Mouse (Mus musculus) kidney, adult 2 months (tissue): ENCODE data around the gene Ctnna2. TPM values are rescaled to one million over a fixed set of nuclear protein-coding genes. Genes with fewer than 3 reads are reported as not detected.

ENCODE experiments used
- DNase-seq: peaks from one replicate; pipeline ENCODE4 v3.0.0; 2021
- H3K27ac ChIP-seq: fragments of 200-500 bp; 2 replicates; pipeline ENCODE4 v1.5.1; 2012; ENCODE audit warnings: low read depth, low read length, control low read depth, inconsistent platforms; ENCODE audit not compliant: insufficient read depth
- H3K27me3 ChIP-seq: fragments of 200-500 bp; replicated peaks from 2 replicates; pipeline ENCODE4 v1.6.1; 2012; ENCODE audit warnings: mild to moderate bottlenecking, moderate library complexity, low read length, inconsistent platforms; ENCODE audit not compliant: control insufficient read depth, insufficient read depth
- H3K36me3 ChIP-seq: fragments of 200-500 bp; 2 replicates; pipeline ENCODE4 v1.6.1; 2012; ENCODE audit warnings: mild to moderate bottlenecking, moderate library complexity, low read length, inconsistent platforms; ENCODE audit not compliant: control insufficient read depth, insufficient read depth
- H3K4me1 ChIP-seq: fragments of 200-500 bp; 2 replicates; pipeline ENCODE4 v1.6.1; 2011; ENCODE audit warnings: low read length; ENCODE audit not compliant: control insufficient read depth, insufficient read depth
- H3K4me3 ChIP-seq: fragments of 200-500 bp; 2 replicates; pipeline ENCODE4 v1.5.1; 2011; ENCODE audit warnings: mild to moderate bottlenecking, low read depth, low read length, control low read depth; ENCODE audit not compliant: insufficient read depth
- CTCF ChIP-seq: fragments of 200-500 bp; conservative IDR thresholded peaks from 2 replicates; pipeline ENCODE4 v1.5.1; 2011; ENCODE audit warnings: low read depth, mild to moderate bottlenecking, control low read depth, low read length, moderate library complexity, mixed read lengths; ENCODE audit not compliant: insufficient read depth, insufficient read length
- POLR2A ChIP-seq: fragments of 200-500 bp; IDR thresholded peaks from one replicate; pipeline ENCODE4 v1.6.1; 2011; ENCODE audit warnings: low read depth, low read length, control low read depth
- WGBS: fragments of 180-500 bp; shearing (Covaris S2); methylation state at CpG from one replicate; pipeline ENCODE4 v1.1.7; 2018; 5-methylcytosine and 5-hydroxymethylcytosine counted together
- polyA plus RNA-seq: library from polyadenylated mRNA; depleted of rRNA; stranded (reverse); fragments of >200 nt; gene quantifications from 2 replicates; pipeline ENCODE4 v1.2.3, GENCODE M21; 2012

Ctnna2 gene
- polyA plus RNA-seq, 1 experiment: 0.80 TPM

- H3K27me3 ChIP-seq: no peaks in the 10 kb centered on the region
- TF ChIP-seq POLR2A (no peak), CTCF (no peak)
- H3K36me3 ChIP-seq: no peaks in the 10 kb centered on the region
- H3K27ac ChIP-seq: no peak overlapping the region
- H3K4me3 ChIP-seq: no peak overlapping the region
- WGBS: 82% methylated on average over 5 of the region's 5 CpGs
- no peaks in the 10 kb centered on the region for H3K4me1 ChIP-seq
- no peak for DNase-seq
These were observed 1014.5 kb downstream of the Ctnna2 start for GRCm38 (mm10) chr6:76964998-76965432.

GRCm38 (mm10) chr6:76908086-76908485 lies 1071.4 kb downstream of the Ctnna2 start:
- WGBS: 70% methylated on average over 4 of the region's 4 CpGs

GRCm38 (mm10) chr6:76897156-76897555 lies 1082.3 kb downstream of the Ctnna2 start:
- H3K4me3 ChIP-seq: no peak overlapping the region
- H3K27me3 ChIP-seq: no peaks in the 10 kb centered on the region
- no peak for TF ChIP-seq CTCF
- no peak for TF ChIP-seq POLR2A
- H3K27ac ChIP-seq: no peak overlapping the region
- DNase-seq: no peak
- WGBS: 83% methylated on average over 1 of the region's 1 CpGs
- no peaks in the 10 kb centered on the region for H3K36me3 ChIP-seq
- H3K4me1 ChIP-seq: no peaks in the 10 kb centered on the region

More at GRCm38 (mm10) chr6:76908086-76908485, 1071.4 kb downstream of the Ctnna2 start:
- H3K27ac ChIP-seq: no peak overlapping the region
- no peak overlapping the region for H3K4me3 ChIP-seq
- H3K27me3 ChIP-seq: no peaks in the 10 kb centered on the region; the same call in 1 of the 2 replicates
- H3K36me3 ChIP-seq: no peaks in the 10 kb centered on the region
- TF ChIP-seq POLR2A (no peak), CTCF (no peak)
- DNase-seq: no peak
- no peaks in the 10 kb centered on the region for H3K4me1 ChIP-seq
